Mouse (Mus musculus): Measurements from ENCODE around the gene Ubqln1. TPM values are rescaled to one million over a fixed set of nuclear protein-coding genes. Genes with fewer than 3 reads are reported as not detected.

Ubqln1 gene
- polyA plus RNA-seq, 1 experiment, result 147 TPM

- Histone ChIP-seq H3K27me3 (ENCODE audit: control insufficient read depth, insufficient read depth, low read length) (no peaks in the 10 kb centered on the region), H3K4me3 (replicated peaks; ENCODE audit: insufficient read depth, low read depth, low read length) (peak overlapping the region; percentile 76), H3K4me1 (ENCODE audit: control insufficient read depth, insufficient read depth, low read length) (peaks cover 5% of the 10 kb centered on the region; the same call in 1 of the 2 replicates), H3K27ac (ENCODE audit: insufficient read depth, low read length) (peak overlapping the region; percentile 100)
- TF ChIP-seq POLR2A (IDR thresholded peaks at IDR 0.05; ENCODE audit: borderline replicate concordance, insufficient read depth, low read length) (peak; percentile 91), CTCF (IDR thresholded peaks at IDR 0.05; ENCODE audit: borderline replicate concordance, insufficient read depth, low read depth, low read length) (no peak)
- DNase-seq, result peak; percentile 98
- under 1% methylated on average over 83 of the region's 83 CpGs for WGBS
Measured at GRCm38 (mm10) chr13:58128768-58129671, 86.4 kb downstream of the Ubqln1 start.

GRCm38 (mm10) chr13:58128396-58128767, 87.1 kb downstream of the Ubqln1 start, which contains the start of gene Hnrnpa0:
Gene Hnrnpa0, minus strand, starts transcription at chr13:58128556.
- WGBS, result under 1% methylated on average over 56 of the region's 62 CpGs
- H3K27ac ChIP-seq (ENCODE audit: insufficient read depth, low read length), result peak within 1 kb of the TSS; percentile 100
- peaks cover 5% of the 10 kb centered on the region; the same call in 1 of the 2 replicates for H3K4me1 ChIP-seq (ENCODE audit: control insufficient read depth, insufficient read depth, low read length)
- H3K27me3 ChIP-seq (ENCODE audit: control insufficient read depth, insufficient read depth, low read length), result no peaks in the 10 kb centered on the region
- TF ChIP-seq CTCF (IDR thresholded peaks at IDR 0.05; ENCODE audit: borderline replicate concordance, insufficient read depth, low read depth, low read length) (no peak), POLR2A (IDR thresholded peaks at IDR 0.05; ENCODE audit: borderline replicate concordance, insufficient read depth, low read length) (peak; percentile 41; the same call in 1 of the 2 replicates)
- DNase-seq, result peak; percentile 94 to 98
- H3K4me3 ChIP-seq (replicated peaks; ENCODE audit: insufficient read depth, low read depth, low read length), result peak within 1 kb of the TSS; percentile 76

- peak; percentile 73 to 88 for DNase-seq
- under 1% methylated on average over 81 of the region's 81 CpGs for WGBS
- TF ChIP-seq CTCF (IDR thresholded peaks at IDR 0.05; ENCODE audit: borderline replicate concordance, insufficient read depth, low read depth, low read length) (no peak), POLR2A (IDR thresholded peaks at IDR 0.05; ENCODE audit: borderline replicate concordance, insufficient read depth, low read length) (0 out of 2 replicates have a peak, but pooled peaks have one; percentile 24)
Measured at GRCm38 (mm10) chr13:58127766-58128361, 87.6 kb downstream of the Ubqln1 start.

GRCm38 (mm10) chr13:58126862-58127765, 88.3 kb downstream of the Ubqln1 start:
- no peak for TF ChIP-seq CTCF (IDR thresholded peaks at IDR 0.05; ENCODE audit: borderline replicate concordance, insufficient read depth, low read depth, low read length)
- TF ChIP-seq POLR2A (IDR thresholded peaks at IDR 0.05; ENCODE audit: borderline replicate concordance, insufficient read depth, low read length), result no peak
- DNase-seq, result peak in 1 of 2 experiments; percentile 22
- Histone ChIP-seq H3K27ac (ENCODE audit: insufficient read depth, low read length) (peak overlapping the region; percentile 74; the same call in 1 of the 2 replicates), H3K4me1 (ENCODE audit: control insufficient read depth, insufficient read depth, low read length) (peaks cover 5% of the 10 kb centered on the region; the same call in 1 of the 2 replicates), H3K27me3 (ENCODE audit: control insufficient read depth, insufficient read depth, low read length) (no peaks in the 10 kb centered on the region), H3K4me3 (replicated peaks; ENCODE audit: insufficient read depth, low read depth, low read length) (peak overlapping the region; percentile 72)
- 3% methylated on average over 72 of the region's 92 CpGs for whole genome bisulfite sequencing

More at GRCm38 (mm10) chr13:58127766-58128361, 87.6 kb downstream of the Ubqln1 start:
- H3K27me3 ChIP-seq (ENCODE audit: control insufficient read depth, insufficient read depth, low read length), result no peaks in the 10 kb centered on the region
- peak overlapping the region; percentile 67 for H3K4me3 ChIP-seq (replicated peaks; ENCODE audit: insufficient read depth, low read depth, low read length)
- H3K4me1 ChIP-seq (ENCODE audit: control insufficient read depth, insufficient read depth, low read length), result peaks cover 5% of the 10 kb centered on the region; the same call in 1 of the 2 replicates
- peak overlapping the region; percentile 74 for H3K27ac ChIP-seq (ENCODE audit: insufficient read depth, low read length)

Other genes with a start within 250 kb of the Ubqln1 start
- gene Klhl3, start 102.1 kb downstream of the Ubqln1 start, polyA plus RNA-seq (2012; rRNA removed), result 16.1 and 18.4 TPM in 2 replicates
- 96.5 and 107 TPM in 2 replicates for gene Hnrnpa0, start 87.1 kb downstream of the Ubqln1 start, polyA plus RNA-seq (2012; rRNA removed)
- gene Idnk, start 58.0 kb downstream of the Ubqln1 start, polyA plus RNA-seq (2012; rRNA removed), result 35.5 and 39.6 TPM in 2 replicates
- gene Gkap1, start 60.0 kb upstream of the Ubqln1 start, polyA plus RNA-seq (2012; rRNA removed), result 27.9 and 30.0 TPM in 2 replicates
- gene Kif27, start 143.5 kb upstream of the Ubqln1 start, polyA plus RNA-seq (2012; rRNA removed), result 0.47 and 0.59 TPM in 2 replicates
- 8.5 and 9.8 TPM in 2 replicates for gene 2210016F16Rik, start 169.6 kb upstream of the Ubqln1 start, polyA plus RNA-seq (2012; rRNA removed)
- 15.6 and 16.8 TPM in 2 replicates for gene Rmi1, start 186.6 kb upstream of the Ubqln1 start, polyA plus RNA-seq (2012; rRNA removed)
- gene Hnrnpk, start 187.7 kb upstream of the Ubqln1 start, polyA plus RNA-seq (2012; rRNA removed), result 385 and 442 TPM in 2 replicates